Mouse (Mus musculus): ENCODE results near the gene Hoxa4.

DNA sequence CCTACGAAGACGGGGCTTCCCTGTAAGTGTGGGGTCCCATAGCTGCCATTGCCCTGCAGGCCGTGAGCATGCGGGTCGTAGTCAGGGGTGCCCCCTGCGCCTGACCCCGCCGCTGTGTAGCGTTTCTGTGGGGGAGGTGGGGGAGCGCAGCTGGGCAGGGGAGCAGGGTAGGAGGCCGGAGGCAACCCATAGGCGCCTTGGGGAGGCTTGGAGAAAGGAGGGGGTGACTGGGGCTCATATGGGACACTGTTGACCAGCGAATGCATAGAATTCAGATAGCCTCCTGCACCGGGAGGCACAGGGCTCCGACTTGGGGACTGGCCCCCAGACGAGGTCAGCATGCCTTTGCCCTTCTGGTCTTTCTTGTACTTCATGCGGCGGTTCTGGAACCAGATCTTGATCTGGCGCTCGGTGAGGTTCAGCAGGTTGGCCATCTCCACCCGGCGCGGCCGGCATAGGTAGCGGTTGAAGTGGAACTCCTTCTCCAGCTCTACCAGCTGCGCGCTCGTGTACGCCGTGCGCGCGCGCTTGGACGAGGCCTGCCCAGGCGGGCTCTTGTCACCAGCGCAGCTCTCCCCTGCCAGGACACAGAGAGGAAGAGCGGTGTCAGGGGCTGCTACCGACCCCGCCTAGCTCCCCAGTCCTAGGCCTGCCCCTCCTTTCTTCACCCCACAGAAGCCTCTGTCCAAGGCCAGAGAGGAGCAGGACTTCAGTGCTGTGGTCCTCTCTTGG lies 21.2 kb downstream of the Hoxa4 start:
- TF ChIP-seq POLR2A (IDR thresholded peaks at IDR 0.05; ENCODE audit: low read depth, low read length) (no peak), CTCF (IDR thresholded peaks at IDR 0.05; ENCODE audit: extremely low read depth, insufficient read length, insufficient replicate concordance, low read depth, low read length) (no peak)

All from small intestine, adult 2 months (tissue).